Mouse (Mus musculus) layer of hippocampus, adult 9-11 months (tissue): ENCODE data around the gene Wnt6.
"Not testable (repeated sequence)": the region's sequence is repeated elsewhere in the genome, so short reads cannot be mapped to it uniquely, and the experiment has no call there.

Experiments used
- DNase-seq: peaks from one replicate; pipeline ENCODE4 v3.0.0; 2022

Gene Wnt6

DNA sequence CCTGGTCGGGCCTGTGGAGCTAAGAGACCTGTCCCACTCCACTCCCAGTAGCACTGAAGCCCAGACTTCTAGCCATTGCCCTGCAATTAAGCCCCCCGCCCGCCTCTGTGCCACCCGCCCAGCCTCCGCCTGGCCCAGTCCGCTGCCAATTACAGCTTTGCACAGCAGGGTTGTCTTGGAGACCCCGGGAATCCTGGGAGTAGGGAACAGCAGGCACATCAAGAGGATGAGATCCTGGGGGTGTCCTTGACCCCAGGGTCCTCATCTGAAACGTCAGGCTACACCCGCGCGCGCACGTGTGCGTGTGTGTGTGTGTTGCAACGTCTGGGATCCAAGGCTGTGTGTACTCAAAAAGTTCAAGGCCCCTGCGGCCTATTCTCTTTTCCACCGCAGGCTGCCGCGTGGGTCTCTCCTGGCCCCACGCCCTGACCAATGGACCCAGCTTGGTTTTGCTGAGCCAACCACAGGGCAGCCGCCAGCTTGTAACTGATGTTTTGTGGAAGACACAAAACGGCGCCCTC is 35.9 kb downstream of the Wnt6 start:
- no peak for DNase-seq

DNA sequence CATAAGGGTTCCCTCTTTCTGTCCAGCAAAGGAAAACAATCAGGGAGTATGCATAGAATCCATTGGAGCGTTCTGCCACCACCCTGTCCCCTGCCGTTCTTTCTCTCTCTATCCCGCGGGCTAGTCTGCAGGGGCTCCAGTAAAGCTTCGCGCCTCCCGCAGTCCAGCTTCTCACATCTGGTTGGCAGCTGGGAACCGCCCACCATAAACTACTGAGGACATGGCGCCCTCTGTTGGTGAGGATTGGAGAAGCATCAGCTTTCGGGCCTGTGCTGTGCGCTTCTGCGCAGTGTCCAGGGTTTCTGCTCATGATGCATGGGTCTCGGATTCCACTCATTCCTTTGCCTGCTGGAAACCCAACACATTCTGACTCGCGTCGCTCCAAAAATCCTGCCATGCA is 36.4 kb downstream of the Wnt6 start:
- peak; percentile 86 for DNase-seq

DNA sequence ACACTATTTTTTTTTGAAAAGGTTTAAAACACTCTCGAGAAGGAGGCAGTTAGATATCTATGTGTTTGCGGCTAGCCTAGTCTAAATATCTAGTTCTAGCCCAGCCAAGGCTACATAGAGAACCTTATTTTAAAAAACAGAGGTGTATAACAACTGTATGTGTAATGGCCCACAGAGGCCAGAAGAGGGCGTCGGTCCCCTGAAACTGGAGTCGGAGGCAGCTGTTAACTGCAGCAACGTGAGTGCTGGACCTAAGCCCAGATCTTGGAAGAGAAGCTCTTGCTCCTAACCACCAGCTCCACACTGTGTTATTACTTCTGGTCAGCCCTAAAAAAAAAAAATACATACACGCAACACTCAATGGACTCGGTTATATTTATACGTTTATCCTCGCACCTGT is 37.3 kb downstream of the Wnt6 start:
- DNase-seq = no peak

DNA sequence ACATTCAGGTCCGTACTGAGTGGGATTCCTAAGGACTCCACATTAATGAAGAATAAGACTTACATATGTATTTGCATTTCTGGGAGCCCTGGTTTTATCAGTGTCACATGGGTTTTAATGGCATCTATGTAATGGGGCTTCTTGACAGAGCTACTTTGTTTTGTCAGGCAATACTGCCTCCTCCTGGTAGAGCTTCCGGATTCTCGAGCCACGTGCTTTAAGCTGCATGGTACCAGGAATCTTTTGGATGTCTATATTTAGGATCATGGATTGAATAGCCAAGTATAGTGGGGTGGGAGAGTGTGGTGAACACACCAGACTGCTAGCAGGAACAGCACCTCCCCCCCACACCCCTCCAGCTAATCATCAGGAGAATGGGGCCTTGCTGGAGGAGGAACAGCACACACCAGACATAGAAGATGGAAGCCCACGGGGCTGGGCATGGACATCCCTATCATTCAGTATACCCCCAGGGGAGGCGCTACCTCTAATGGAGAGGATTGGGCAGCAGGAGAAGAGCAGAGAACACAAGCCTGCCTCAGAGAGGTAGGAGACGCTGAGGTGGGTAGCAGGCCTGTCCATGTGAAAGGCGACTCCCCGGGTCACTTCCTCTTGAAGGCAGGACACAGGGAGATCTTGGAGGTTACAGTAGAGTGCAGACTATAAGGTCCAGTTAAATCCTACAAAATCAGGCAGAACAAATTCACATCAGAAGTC is 43.4 kb downstream of the Wnt6 start:
- DNase-seq = no peak

DNA sequence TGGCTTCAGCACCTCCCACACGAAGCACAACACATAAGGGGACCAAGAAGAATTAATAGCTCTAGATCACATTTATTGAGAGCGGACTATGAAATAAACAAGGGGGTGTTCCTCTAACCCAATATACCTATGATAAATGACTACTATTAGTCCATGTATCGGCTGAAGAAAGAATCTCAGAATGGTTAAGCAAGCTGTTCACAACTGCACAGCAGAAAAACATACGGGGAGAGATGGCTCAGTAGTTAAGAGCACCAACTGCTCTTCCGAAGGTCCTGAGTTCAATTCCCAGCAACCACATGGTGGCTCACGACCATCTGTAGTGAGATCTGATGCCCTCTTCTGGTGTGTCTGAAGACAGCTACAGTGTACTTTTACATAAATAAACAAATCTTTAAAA is 44.3 kb downstream of the Wnt6 start:
- DNase-seq = not testable (repeated sequence)

DNA sequence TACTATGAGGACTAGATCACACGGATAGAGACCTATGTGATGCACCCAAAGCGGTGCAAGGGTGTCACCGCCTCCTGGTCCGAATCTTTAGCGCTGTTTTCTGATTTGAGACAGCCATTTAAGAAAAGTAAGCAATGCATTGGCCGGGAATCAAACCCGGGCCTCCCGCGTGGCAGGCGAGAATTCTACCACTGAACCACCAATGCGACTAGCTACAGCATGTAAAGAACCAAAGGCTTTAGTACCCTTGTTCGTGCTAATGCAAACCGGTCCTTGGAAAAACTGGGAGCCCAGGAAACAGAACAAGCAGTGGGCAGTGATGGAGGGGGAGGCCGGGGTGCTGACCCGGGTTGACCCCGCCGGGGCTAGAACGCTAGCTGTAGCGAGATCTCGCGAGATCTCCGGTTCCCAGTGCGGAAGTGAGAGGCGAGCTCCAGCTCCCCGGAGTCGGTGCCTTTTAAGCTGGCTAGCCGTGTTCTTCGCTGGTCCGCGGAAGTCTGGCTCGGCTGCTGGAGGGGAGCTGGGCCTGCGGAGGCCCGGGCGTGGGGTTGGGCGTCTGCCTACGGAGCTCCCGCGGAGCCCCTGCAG is 45.0 kb downstream of the Wnt6 start:
- DNase-seq = peak; percentile 92

DNA sequence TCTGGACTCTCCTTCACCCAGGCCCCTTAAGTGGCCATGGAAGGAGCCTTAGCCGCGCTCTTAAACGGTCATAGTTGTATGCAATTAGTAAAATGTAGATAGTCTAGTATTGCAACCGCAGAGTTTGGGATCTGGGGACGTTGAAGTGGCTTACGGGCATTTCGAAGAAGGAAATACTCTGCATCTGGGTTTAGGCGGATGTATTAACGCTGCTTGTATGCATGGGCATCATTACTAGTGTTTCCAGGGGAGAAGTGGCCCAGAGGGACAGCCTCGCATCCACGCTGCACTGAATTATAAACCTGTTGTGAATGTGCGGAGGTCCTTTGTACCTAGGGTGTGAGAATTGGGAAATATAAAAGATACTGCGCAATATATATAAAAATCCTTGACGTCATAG is 45.5 kb downstream of the Wnt6 start:
- no peak for DNase-seq

DNA sequence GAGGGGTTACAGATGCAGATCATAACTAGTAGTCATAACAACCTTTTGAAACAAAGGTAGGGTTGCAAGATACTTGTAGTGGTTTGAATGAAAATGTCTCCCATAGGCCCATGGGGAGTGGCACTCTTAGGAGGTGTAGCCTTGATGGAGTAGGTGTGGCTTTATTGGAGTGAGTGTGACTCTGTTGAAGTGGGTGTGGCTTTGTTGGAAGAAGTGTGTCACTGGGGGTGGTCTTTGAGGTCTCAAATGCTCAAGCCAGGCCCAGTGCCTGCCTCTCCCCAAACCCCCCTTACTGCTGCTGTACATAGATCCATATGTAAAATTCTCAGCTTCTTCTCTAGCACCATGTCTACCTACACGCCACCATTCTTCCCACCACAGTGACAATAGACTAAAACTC is 46.8 kb downstream of the Wnt6 start:
- DNase-seq = no peak

DNA sequence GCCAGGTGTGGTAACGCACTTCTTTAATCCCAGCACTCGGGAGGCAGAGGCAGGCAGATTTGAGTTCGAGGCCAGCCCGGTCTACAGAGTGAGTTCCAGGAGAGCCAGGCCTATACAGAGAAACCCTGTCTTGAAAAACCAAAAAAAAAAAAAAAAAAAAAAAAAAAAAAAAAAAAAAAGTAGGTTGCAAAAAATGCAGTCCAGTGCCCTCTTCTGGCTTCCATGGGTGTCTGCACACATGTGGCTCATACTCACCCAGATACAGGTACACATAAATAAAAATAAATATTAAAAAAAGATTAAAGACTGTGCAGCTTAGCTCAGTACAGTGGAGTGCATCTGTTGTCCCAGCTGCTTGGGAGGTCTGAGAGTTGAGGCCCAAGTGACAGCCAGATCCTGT is 51.9 kb downstream of the Wnt6 start:
- DNase-seq = not testable (repeated sequence)

DNA sequence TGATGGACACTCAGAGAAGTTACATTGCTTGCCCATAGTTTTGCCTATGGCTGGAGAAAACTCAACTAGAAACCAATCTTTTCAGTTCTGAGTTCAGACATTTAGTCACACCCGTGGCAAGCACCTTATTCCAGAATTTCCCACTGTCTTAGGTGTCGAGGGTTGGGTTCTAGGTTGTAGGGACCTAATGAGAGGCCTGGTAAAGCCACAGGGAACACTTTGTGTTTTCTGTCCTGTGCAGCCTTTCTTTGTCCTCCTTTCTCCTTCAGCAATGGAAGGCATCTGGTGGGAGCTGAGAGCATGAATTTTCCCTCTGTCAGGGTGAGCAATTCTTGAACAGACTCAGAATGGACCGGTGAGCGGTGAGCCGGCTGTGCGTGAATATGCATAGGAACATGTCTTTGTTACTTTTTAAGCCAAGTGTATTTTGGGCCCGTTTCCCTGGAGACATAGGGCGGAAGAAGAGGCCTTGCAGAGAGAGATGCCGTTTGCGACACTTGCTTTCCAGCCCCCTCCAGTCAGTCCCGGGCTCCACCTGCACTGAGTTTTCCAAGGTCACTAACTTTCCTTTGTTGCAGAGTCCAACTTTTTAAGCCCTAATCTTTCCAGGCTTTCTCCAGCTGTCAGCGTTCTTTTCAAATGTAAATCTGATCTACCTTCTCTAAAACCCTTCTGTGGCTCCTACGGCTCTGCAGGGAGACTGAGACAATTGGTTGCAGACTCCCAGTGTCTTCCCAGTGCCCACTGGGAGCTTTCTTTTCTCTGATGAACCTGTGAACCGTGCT is 53.0 kb downstream of the Wnt6 start:
- DNase-seq = peak; percentile 77

DNA sequence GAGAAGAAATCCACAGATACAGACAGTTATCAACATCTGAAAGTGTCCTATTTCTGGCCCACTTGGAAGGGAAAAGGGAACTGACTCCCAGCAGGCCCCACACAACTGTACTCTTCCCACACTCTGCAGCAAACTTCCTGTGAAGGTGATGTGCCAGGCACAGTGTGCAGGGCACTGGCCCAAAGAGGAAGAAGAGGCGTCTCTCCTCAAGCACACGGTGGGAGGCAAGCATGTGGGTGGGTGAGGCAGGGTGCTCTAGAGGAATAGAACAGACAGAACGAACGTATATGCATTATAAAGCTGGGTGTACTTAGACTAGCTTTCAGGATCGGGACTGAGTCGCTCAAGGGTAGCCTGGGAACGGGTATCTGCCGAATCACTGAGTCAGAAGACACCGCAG is 58.4 kb downstream of the Wnt6 start:
- DNase-seq = no peak

DNA sequence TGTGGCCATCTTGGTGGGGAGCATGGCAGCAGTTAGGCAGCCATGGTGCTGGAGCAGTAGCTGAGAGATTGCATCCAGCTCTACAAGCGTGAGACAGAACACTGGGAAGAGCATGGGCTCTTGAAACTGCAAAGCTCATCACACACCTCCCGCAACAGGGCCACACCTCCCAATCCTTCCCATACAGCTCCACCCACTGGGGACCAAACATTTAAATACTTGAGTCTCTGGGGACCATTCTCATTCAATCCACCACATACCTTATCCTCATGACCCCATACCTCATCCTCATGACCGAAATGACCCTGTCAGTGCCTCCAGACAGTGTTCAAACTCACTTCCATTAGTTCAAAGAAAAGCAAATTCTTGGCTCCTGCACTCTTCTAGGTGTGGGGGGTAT is 61.6 kb downstream of the Wnt6 start:
- DNase-seq = no peak
